Mouse (Mus musculus) layer of hippocampus, adult 9-10 months (tissue): ENCODE results near the gene Rnf43.

ENCODE experiments used
- DNase-seq: peaks from one replicate; pipeline ENCODE4 v3.0.0; 2022; ENCODE audit warnings: low spot score

The Rnf43 gene

DNA sequence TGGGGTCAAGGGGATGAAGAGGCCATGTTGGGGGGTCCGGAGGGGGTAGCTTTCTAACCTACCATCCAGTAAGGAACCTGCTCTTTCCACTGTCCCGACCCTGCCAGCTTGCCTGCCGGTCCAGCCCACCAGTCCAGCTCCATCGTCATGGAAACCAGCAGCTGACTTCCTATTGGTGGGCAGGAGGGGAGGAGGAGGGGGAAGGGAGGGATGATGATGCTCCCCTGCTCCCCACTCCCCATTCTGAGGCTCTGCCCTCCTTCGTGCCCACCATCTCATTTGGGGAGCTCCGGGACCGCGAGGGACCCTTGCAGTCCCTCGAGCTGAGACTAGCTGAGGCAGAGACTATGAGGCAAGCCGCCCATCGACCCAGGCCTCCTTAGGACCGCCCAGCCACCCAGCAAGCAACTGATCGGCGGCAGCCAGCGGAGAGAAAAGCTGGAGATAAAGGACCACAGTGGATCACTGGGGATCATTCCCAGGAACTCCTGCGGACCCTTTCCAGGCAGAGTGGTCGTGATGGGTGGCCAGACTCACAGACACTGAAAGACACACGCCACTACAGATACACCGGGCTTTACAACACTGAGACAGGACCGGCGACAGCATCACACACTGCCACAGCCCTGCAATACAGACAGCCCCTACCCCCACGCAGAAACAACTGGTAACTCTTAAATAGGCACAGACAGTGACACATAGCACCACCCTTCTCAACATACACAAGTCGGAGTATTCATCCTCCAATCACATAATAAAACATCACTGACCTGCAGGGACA, 98.0 kb downstream of the Rnf43 start, which contains the start of gene Tspoap1:
TSS of gene Tspoap1 (plus strand) at position 241 of the 781 bp plus-strand sequence.
- no peak for DNase-seq

DNA sequence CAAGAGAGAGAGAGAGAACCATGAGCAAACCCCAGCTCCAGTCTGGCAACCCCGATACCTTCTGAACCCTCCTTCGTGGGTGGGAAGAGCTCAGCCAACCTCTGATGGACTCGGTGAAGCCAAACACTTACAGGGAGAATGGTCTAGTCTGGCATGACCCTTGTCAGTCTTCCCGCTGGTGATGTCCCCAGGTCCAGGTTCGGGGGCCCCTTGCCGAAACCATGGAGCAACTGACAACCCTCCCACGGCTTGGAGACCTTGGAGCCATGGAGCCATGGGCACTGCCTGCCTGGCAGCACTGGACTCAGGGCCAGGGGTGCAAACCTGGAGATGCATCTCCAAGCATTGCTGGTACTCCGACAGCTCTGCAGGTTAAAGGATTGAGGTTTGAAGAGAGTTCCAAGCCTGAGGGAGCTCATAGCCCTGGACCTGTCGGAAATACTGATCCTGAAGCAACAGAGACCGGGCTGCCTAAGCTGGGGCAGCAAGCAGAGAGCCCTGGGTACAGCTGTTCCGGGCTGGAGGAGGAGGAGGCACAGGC, 98.7 kb downstream of the Rnf43 start:
- no peak for DNase-seq

DNA sequence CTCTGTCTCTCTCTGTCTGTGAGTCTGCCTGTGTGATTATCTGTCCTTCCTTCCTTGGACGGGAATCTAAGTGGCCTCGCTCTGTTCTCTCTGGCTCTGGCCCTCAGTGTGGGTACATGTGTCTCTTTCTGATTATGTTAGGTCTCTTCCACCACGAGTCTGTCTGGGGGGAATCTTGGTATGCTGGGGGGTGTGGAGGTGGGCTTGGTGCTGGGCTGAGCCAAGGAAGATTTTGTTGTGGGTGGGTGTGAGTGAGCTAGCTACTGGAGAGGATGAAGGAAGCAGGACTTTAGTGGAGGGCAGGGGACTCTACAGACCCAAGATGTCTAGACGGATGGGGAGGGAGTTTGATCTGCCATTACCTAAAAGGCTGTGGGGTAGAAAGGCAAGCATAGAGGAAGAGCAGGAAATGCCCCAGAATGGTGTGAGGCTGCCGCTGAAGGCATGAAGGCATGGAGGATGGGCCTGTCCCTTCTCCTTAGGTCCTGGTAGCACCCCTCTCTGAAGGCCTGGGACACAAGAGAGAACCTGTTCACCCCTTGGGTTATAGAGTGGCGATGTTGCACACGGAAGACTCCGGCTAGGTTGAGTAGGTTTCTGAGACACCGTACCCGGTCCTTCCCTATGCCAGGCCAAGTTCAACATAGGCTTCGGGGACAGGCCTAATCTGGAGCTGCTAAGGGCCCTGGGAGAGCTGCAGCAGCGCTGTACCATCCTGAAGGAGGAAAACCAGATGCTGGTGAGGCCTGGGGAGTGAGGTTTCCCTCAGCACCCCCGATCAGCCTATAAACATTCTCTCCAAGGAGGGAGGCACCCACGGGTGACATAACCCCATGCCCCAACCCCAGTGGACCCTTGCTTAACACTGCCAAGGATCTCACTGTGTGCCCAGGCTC, 99.5 kb downstream of the Rnf43 start:
- no peak for DNase-seq

DNA sequence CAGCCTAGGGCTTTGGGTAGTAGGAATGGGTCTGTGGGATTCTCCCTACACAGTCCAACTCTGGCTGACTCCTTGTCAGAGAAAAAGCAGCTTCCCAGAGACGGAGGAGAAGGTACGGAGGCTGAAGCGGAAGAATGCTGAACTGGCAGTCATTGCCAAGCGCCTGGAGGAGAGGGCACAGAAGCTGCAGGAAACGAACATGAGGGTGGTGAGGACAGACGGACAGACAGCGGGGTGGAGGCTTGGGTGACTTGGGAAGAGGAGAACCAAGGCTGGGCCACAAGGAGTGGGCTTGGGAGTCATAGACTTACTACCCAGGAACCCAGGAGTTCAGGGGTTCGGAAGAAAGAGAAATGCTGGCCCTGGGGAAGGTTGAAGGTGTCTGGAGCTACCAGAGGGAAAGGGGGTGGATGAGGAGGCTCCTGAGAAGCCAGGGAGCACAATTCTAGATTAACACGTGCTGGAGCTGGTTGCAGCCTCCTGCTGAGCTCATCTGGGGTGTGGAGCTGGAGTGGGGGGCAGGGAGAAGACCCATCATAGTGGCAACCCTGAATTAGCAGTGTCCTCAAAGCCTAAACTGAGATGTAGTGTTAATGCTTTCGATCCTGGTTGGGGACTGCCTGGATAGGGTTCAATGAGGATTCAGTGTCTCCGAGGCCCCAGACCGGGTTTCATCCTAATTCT, 100.3 kb downstream of the Rnf43 start:
- DNase-seq: no peak

DNA sequence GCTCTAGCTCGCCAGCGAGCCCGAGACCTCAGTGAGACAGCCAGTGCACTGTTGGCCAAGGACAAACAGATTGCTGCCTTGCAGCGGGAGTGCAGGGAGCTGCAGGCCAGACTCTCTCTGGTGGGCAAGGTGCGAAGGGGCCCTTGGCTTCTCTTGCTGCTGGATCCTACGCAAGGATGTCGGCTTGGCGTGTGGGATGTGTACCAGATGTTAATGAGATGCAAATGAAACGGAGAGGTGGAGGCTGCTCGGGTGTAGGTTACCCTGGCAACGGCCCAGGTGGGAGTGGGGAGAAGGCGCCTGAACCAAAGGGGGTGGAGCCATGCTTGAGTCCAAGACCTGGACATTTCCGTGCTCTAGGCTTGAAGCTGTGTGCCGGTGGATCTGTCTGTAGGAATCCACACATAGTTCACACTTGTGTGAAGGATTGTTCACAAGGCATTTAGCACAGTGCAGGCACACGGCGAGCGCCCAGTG, 101.0 kb downstream of the Rnf43 start:
- DNase-seq: no peak

DNA sequence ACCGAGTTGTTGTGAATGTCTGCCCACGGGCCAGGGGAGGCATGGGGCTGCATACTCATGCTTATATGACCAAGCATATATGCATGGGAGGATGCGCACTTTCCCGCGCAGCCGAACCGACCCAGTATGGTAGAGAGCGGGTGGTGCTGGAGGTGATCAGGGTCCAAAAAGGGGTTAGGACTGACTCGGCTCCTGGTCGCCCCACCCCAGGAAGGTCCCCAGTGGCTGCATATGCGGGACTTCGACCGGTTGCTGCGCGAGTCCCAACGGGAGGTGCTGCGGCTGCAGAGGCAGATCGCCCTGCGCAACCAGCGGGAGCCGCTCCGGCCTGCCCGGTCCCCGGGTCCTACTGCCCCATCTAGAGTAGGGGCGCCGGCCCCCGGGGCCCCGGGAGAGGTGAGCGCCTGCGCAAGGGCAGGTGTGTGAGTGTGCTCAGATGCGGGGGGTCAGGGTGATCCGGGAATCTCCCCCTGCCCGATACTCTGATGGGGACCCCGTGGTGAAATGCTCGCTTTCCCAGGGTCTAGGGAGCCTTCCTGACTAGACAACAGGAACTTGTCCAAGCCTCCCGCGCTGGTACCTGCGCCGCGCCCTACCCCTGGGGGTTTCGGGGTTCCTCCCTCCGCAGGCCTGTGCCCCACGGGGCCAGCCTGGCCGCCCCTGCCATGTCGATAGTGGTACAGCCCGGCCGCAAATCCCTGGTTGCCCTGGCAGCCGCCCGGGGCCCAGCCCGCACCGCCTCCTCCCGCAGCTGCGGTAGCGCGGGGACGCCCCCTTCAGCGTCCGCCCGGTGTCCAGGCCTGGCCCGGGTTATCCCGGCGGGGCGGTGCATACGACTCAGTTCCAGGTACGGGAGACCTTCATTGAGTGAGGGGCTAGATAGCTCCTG, 101.7 kb downstream of the Rnf43 start:
- no peak for DNase-seq

DNA sequence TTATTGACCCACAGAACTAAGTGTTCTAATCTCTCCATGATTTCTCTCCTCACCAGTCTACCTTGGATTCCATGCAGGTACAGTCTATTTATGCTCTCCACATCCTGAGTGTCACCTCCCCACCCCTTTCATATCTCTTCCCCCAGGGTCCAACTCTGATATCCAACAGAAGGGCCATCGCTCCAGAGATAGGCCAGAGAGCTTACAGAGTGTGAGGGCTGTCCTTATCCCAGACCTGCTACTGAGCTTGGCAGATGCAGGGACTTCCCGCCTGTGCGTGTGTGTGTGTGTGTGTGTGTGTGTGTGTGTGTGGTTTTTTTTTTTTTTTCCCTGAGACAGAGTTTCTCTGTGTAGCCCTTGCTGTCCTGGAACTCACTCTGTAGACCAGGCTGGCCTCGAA, 106.2 kb downstream of the Rnf43 start:
- DNase-seq: no peak

DNA sequence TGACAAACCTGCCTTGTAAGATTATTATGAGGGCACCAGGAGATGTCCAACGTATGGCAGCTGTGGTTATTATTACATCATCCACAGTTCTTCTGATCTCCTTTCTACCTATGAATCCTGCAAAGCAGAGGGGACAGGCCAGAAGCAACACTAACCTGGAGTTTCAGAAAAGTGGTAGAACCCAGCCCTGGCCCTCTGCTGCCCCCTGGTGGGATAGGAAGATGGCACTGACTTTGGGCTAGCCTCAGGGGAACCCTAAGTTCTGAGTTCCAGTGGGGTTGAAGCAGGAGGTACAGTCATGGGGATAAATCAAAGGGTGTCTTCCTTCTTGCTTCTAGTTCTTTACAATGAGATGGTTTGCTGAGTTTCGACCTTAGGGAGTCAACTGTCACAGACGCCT, 108.5 kb downstream of the Rnf43 start:
- no peak for DNase-seq

DNA sequence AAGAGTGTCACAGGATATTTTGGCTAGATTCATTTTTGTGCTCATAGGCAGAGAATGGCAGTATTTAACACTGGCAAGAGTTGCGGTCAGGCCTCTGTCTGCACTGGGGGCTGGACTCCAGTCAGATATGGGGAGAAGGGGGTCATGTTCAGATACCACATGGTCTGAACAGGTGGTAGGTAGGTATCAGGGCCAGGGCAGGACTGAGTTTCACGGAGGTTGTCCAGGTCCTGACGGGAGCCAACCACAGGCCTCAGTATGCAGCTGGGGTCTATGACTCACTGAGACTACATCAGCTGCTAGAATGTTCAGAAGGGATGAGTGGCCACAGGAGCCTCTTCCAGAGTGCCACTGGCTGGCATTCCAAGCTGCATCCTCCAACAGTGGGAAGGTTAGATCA, 109.8 kb downstream of the Rnf43 start:
- DNase-seq: no peak

DNA sequence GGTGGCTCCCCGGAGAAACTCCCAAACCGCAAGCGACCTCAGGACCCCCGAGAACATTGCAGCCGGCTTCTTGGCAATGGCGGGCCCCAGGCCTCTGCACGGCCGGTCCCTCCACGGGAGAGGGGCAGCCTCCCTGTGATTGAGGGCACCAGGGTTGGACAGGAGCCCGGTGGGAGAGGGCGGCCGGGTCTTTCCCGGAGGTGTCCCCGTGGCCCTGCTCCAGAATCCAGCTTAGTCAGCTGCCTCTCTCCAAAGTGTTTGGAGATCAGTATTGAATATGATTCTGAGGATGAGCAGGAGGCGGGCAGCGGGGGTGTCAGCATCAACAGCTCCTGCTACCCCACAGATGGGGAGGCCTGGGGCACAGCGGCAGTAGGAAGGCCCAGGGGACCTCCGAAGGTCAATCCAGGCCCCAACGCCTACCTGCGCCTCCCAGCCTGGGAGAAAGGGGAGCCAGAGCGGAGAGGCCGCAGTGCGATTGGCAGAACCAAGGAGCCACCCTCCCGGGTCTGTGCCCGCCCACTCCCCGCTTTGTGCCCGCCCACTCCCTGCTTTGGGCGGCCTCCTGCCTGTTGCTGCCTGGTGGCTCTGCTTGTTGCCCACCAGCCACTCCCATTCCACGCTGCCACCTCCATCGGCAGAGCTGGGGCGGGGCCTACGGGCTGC, 115.7 kb downstream of the Rnf43 start:
- no peak for DNase-seq

DNA sequence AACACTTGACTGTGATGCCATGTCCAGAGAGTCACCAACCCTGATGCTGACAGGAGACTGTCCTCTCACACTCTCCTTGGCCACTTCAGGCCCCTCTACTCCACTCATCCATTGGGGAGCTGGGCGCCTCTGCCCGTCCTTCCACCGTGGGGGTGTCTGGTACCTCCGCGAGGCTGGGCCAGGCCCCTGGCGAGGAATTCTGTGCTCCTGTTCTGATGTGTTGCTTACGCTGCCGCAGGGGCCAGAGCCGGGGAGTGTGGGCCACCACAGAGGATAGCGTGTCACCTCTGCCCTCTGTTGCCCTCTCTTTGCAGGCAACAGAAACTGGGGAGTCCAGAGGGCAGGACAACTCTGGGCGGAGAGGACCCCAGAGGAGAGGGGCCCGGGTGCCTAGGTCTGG, 116.4 kb downstream of the Rnf43 start:
- no peak for DNase-seq

DNA sequence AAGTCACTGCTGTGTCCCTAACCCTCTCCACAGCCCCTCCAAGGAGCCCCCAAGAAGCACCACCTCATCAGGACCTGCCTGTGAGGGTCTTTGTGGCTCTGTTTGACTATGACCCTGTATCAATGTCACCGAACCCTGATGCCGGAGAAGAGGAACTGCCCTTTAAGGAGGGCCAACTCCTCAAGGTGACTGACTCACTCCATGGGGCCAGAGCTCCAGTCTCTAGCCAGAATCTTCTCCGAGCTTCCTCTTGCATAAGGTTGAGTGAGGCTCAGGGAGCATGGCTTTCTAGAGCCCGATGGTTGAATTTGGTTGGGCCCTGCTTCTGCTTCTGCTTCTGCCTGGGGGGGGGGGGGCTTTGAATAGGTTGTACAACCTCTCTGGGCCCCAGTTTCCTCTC, 116.9 kb downstream of the Rnf43 start:
- DNase-seq: no peak

DNA sequence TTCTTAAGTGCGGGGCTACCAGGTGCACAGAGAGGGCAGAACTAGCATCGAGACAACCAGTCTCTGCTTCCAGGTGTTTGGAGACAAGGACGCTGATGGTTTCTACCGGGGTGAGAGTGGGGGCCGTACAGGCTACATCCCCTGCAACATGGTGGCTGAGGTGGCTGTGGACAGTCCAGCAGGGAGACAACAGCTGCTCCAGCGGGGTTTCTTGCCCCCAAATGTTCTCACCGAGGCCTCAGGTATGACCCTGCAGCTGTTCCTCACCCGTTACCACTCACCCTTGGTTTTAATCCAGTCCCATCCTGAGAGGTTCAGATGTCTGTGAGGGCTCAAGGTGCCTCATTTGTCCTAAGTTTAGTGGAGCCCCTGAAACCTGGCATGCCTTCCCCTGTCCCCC, 117.6 kb downstream of the Rnf43 start:
- no peak for DNase-seq
